Mouse (Mus musculus) retina, adult 2 months (tissue): ENCODE measurements at regions not wholly inside any gene's neighbourhood (a gene's known extent, or its start where the extent isn't known, plus 50 kb on each side); places are given as distances from the start of the nearest gene placed in this dataset.

Experiments
- DNase-seq: peaks from one replicate; pipeline ENCODE4 v3.0.0-alpha.2; 2012; ENCODE audit warnings: low read depth, low spot score

GRCm38 (mm10) chr5:101295941-101296340 lies 368.9 kb downstream of the Nkx6-1 start:
- no peak for DNase-seq

GRCm38 (mm10) chr5:101294031-101294430 lies 370.8 kb downstream of the Nkx6-1 start:
- no peak for DNase-seq

- DNase-seq, result no peak
These were observed 376.4 kb downstream of the Nkx6-1 start for GRCm38 (mm10) chr5:101288358-101288757.

- no peak for DNase-seq
These were observed 378.9 kb downstream of the Nkx6-1 start for GRCm38 (mm10) chr5:101285941-101286340.

- no peak for DNase-seq
These were observed 405.0 kb downstream of the Gpat3 start for GRCm38 (mm10) chr5:101250474-101250873.

- no peak for DNase-seq
These were observed 397.1 kb downstream of the Gpat3 start for GRCm38 (mm10) chr5:101242651-101243050.

- no peak for DNase-seq
These were observed 394.0 kb downstream of the Gpat3 start for GRCm38 (mm10) chr5:101239298-101240118.

- no peak for DNase-seq
These were observed 390.7 kb downstream of the Gpat3 start for GRCm38 (mm10) chr5:101236163-101236693.

GRCm38 (mm10) chr5:101222390-101222789 lies 376.9 kb downstream of the Gpat3 start:
- no peak for DNase-seq

- no peak for DNase-seq
These were observed 372.6 kb downstream of the Gpat3 start for GRCm38 (mm10) chr5:101218082-101218481.

GRCm38 (mm10) chr5:101216837-101217571 lies 371.5 kb downstream of the Gpat3 start:
- DNase-seq, result no peak

- no peak for DNase-seq
These were observed 366.5 kb downstream of the Gpat3 start for GRCm38 (mm10) chr5:101211974-101212373.

- no peak for DNase-seq
These were observed 362.6 kb downstream of the Gpat3 start for GRCm38 (mm10) chr5:101208150-101208549.

- no peak for DNase-seq
These were observed 350.0 kb downstream of the Gpat3 start for GRCm38 (mm10) chr5:101195501-101195900.

GRCm38 (mm10) chr5:101190976-101191375 lies 345.5 kb downstream of the Gpat3 start:
- DNase-seq, result no peak

GRCm38 (mm10) chr5:101173183-101173582 lies 327.7 kb downstream of the Gpat3 start:
- DNase-seq, result no peak

GRCm38 (mm10) chr5:101172782-101173181 lies 327.3 kb downstream of the Gpat3 start:
- DNase-seq, result no peak

GRCm38 (mm10) chr5:101169074-101169473 lies 323.6 kb downstream of the Gpat3 start:
- no peak for DNase-seq

- no peak for DNase-seq
These were observed 318.2 kb downstream of the Gpat3 start for GRCm38 (mm10) chr5:101163624-101164213.

GRCm38 (mm10) chr5:101163112-101163511 lies 317.6 kb downstream of the Gpat3 start:
- DNase-seq, result no peak

- DNase-seq, result no peak
These were observed 311.9 kb downstream of the Gpat3 start for GRCm38 (mm10) chr5:101157416-101157815.

- DNase-seq, result no peak
These were observed 300.8 kb downstream of the Gpat3 start for GRCm38 (mm10) chr5:101146345-101146744.
